Mouse (Mus musculus) left cerebral cortex, adult 18-20 months (tissue): ENCODE measurements around the gene 3830403N18Rik. TPM values are rescaled to one million over a fixed set of nuclear protein-coding genes. Genes with fewer than 3 reads are reported as not detected.
"Not testable (repeated sequence)": the region's sequence is repeated elsewhere in the genome, so short reads cannot be mapped to it uniquely, and the experiment has no call there.

Experiments
- DNase-seq, 2 experiments: peaks; one replicate each; pipeline ENCODE4 v3.0.0; 2021 to 2022; ENCODE audit warnings: low spot score in 2 of 2, mixed read lengths in 1 of 2
- long read RNA-seq, 2 experiments: library from polyadenylated mRNA; stranded (forward); transcript quantifications; one replicate each; pipeline ENCODE4 v2.0.0; 2021
- total RNA-seq, 2 experiments: library from RNA; stranded (reverse); gene quantifications; 2 replicates each; pipeline ENCODE4 v1.2.3; 2021

The 3830403N18Rik gene
- not detected for total RNA-seq
- long read RNA-seq, experiment 1 = 0 reads
- long read RNA-seq, experiment 2, partial matches to known transcripts = 0 of 1 reads
- long read RNA-seq, experiment 2, other reads (novel, unspliced or antisense) = 0 of 1 reads

DNA sequence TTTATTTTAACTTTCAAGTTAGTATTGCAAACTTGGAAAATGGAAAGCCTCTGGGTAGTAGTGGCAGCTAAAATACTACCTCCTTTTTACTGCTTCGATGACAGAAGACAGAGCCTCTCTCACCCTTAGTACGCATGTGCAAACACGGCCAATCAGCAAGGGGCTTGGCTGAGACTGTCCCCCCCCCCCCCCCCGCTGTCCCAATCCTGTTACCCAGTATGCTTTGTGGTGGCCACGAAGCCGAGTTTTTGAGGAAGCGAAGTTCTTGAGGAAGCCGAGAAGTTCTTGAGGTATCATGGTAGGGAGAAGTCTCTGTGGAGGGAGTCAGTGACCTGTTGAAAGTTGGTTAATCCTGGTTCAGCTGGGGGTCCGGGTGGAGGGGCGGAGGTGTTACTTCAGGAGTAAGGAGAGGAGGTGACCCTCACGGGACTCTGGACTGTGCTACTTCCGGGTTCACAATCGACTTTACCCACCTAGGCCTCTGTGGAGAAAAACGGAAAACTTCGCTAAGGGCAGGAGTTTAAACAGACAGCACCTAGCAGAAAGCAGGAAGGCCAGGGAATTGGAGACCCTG lies at the start of gene 3830403N18Rik:
Gene 3830403N18Rik (plus strand): TSS at position 237 of the 574 bp plus-strand sequence.
- not testable (repeated sequence) for DNase-seq

DNA sequence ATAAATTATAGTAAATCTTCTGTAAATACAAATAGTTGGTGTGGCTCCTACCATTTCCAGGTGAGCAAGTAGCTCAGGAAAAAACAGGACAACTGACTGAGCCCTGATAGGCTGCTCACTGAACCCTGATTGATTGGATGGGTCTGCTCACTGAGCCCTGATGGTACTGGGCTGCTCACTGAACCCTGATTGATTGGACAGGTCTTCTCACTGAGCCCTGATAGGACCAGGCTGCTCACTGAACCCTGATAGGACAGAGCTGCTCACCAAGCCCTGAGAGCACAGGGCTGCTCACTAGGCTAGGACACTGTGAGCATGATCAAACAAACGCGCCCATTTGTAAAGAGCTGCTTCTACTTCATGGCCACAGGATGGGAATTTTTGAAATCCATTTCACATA lies 15.0 kb downstream of the 3830403N18Rik start:
- no peak for DNase-seq

DNA sequence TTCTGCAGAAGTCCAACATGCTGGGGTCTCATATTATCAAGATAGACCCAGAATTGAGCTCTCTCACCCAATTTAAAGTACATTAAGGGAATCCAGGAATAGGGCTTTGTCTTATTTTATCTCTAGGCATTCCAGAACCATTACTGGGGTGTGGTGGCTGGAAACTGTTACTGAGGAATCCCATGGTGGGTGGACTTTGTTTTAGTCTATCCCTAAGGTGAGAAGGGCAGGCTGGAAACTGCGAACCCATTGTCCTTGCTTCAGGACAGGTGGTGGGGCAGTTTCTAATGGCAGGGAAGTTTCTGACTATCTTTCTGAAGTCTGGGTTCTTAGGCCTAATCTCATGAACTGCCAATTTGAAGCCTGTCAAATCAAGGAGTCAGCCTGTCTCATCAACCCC lies 50.1 kb downstream of the 3830403N18Rik start:
- not testable (repeated sequence) for DNase-seq

Other genes with a start within 250 kb of the 3830403N18Rik start
- gene Gm773, start 76.3 kb downstream of the 3830403N18Rik start, total RNA-seq = not detected
- 1 to 10 TPM; 4.3 to 4.6 TPM for gene Zfp449, start 209.8 kb downstream of the 3830403N18Rik start, total RNA-seq
- gene Smim10l2a, start 238.0 kb downstream of the 3830403N18Rik start, total RNA-seq = 10 to 100 TPM; 17.0 to 22.4 TPM